Mouse (Mus musculus) brown adipose tissue, adult 24 weeks (tissue): Measurements from ENCODE around the gene 4932414N04Rik. TPM values are rescaled to one million over a fixed set of nuclear protein-coding genes. Genes with fewer than 3 reads are reported as not detected.
"Not testable (repeated sequence)": the region's sequence is repeated elsewhere in the genome, so short reads cannot be mapped to it uniquely, and the experiment has no call there.

Experiments
- H3K27ac ChIP-seq: fragments of 200-500 bp; replicated peaks from 2 replicates; pipeline ENCODE4 v1.5.1; 2012; ENCODE audit warnings: low read depth, mild to moderate bottlenecking, low read length
- H3K4me1 ChIP-seq: fragments of 200-500 bp; 2 replicates; pipeline ENCODE4 v1.6.1; 2012; ENCODE audit warnings: low read length, mixed read lengths; ENCODE audit not compliant: control insufficient read depth, insufficient read depth, insufficient read length
- H3K4me3 ChIP-seq: fragments of 200-500 bp; 2 replicates; pipeline ENCODE4 v1.5.1; 2012; ENCODE audit warnings: low read depth, mild to moderate bottlenecking, low read length, moderate library complexity; ENCODE audit not compliant: insufficient read depth
- polyA plus RNA-seq: library from polyadenylated mRNA; stranded (reverse); fragments of >200 nt; gene quantifications from 2 replicates; pipeline ENCODE4 v1.2.4, GENCODE M21; 2012; ENCODE audit not compliant: missing spikeins, insufficient read depth, insufficient read length

The 4932414N04Rik gene
- polyA plus RNA-seq = not detected in 2 replicates

- not testable (repeated sequence) for H3K4me1 ChIP-seq, H3K4me3 ChIP-seq, H3K27ac ChIP-seq
These were observed at the start of gene 4932414N04Rik for GRCm38 (mm10) chr2:68656186-68656585. Gene 4932414N04Rik, plus strand, starts transcription at chr2:68656486.

- H3K4me3 ChIP-seq = no peak overlapping the region
- H3K27ac ChIP-seq = no peak overlapping the region
- H3K4me1 ChIP-seq = no peaks in the 10 kb centered on the region
These were observed 75.9 kb downstream of the 4932414N04Rik start for GRCm38 (mm10) chr2:68732216-68732615.

- Histone ChIP-seq H3K4me3 (no peak overlapping the region), H3K27ac (no peak overlapping the region), H3K4me1 (no peaks in the 10 kb centered on the region)
These were observed 83.8 kb downstream of the 4932414N04Rik start for GRCm38 (mm10) chr2:68739772-68740739.

GRCm38 (mm10) chr2:68744599-68744998, 88.3 kb downstream of the 4932414N04Rik start:
- Histone ChIP-seq H3K27ac (no peak overlapping the region), H3K4me3 (no peak overlapping the region), H3K4me1 (no peaks in the 10 kb centered on the region)

- no peak overlapping the region for H3K4me3 ChIP-seq
- no peaks in the 10 kb centered on the region for H3K4me1 ChIP-seq
- no peak overlapping the region for H3K27ac ChIP-seq
These were observed 99.9 kb downstream of the 4932414N04Rik start for GRCm38 (mm10) chr2:68756179-68756578.

GRCm38 (mm10) chr2:68756793-68757192, 100.5 kb downstream of the 4932414N04Rik start:
- H3K4me3 ChIP-seq = no peak overlapping the region
- no peaks in the 10 kb centered on the region for H3K4me1 ChIP-seq
- H3K27ac ChIP-seq = no peak overlapping the region

GRCm38 (mm10) chr2:68765371-68765770, 109.1 kb downstream of the 4932414N04Rik start:
- Histone ChIP-seq H3K4me3 (no peak overlapping the region), H3K27ac (no peak overlapping the region), H3K4me1 (no peaks in the 10 kb centered on the region)

GRCm38 (mm10) chr2:68767186-68767890, 111.1 kb downstream of the 4932414N04Rik start:
- no peak overlapping the region for H3K27ac ChIP-seq
- no peaks in the 10 kb centered on the region for H3K4me1 ChIP-seq
- H3K4me3 ChIP-seq = no peak overlapping the region

- H3K4me3 ChIP-seq = peak overlapping the region; percentile 53
- no peaks in the 10 kb centered on the region for H3K4me1 ChIP-seq
- H3K27ac ChIP-seq = 0 out of 2 replicates have a peak overlapping the region, but pooled peaks have one; percentile 53
These were observed 126.2 kb downstream of the 4932414N04Rik start for GRCm38 (mm10) chr2:68782268-68783132.

GRCm38 (mm10) chr2:68783664-68784063, 127.4 kb downstream of the 4932414N04Rik start:
- H3K4me1 ChIP-seq, H3K27ac ChIP-seq: not testable (repeated sequence)

GRCm38 (mm10) chr2:68784710-68785427, 128.6 kb downstream of the 4932414N04Rik start:
- Histone ChIP-seq H3K4me1 (no peaks in the 10 kb centered on the region), H3K27ac (no peak overlapping the region), H3K4me3 (no peak overlapping the region)

More at GRCm38 (mm10) chr2:68783664-68784063, 127.4 kb downstream of the 4932414N04Rik start:
- H3K4me3 ChIP-seq = not testable (repeated sequence)

GRCm38 (mm10) chr2:68787161-68787675, 130.9 kb downstream of the 4932414N04Rik start:
- no peak overlapping the region for H3K27ac ChIP-seq
- no peak overlapping the region for H3K4me3 ChIP-seq
- no peaks in the 10 kb centered on the region for H3K4me1 ChIP-seq

- H3K4me1 ChIP-seq = peaks cover 6% of the 10 kb centered on the region; the same call in 1 of the 2 replicates
- no peak overlapping the region for H3K27ac ChIP-seq
- H3K4me3 ChIP-seq = no peak overlapping the region
These were observed 136.0 kb downstream of the 4932414N04Rik start for GRCm38 (mm10) chr2:68792296-68792695.

- no peak overlapping the region for H3K27ac ChIP-seq
- H3K4me1 ChIP-seq = peaks cover 6% of the 10 kb centered on the region; the same call in 1 of the 2 replicates
These were observed 137.2 kb downstream of the 4932414N04Rik start for GRCm38 (mm10) chr2:68793472-68793871.

More at GRCm38 (mm10) chr2:68793472-68793871, 137.2 kb downstream of the 4932414N04Rik start:
- no peak overlapping the region for H3K4me3 ChIP-seq
